Mouse (Mus musculus) retina, postnatal 1 day (tissue): ENCODE data around the gene Gin1.
"Not testable (repeated sequence)": the region's sequence is repeated elsewhere in the genome, so short reads cannot be mapped to it uniquely, and the experiment has no call there.

ENCODE experiments used
- DNase-seq: peaks from one replicate; pipeline ENCODE4 v3.0.0-alpha.2; 2012

Gin1 gene

DNA sequence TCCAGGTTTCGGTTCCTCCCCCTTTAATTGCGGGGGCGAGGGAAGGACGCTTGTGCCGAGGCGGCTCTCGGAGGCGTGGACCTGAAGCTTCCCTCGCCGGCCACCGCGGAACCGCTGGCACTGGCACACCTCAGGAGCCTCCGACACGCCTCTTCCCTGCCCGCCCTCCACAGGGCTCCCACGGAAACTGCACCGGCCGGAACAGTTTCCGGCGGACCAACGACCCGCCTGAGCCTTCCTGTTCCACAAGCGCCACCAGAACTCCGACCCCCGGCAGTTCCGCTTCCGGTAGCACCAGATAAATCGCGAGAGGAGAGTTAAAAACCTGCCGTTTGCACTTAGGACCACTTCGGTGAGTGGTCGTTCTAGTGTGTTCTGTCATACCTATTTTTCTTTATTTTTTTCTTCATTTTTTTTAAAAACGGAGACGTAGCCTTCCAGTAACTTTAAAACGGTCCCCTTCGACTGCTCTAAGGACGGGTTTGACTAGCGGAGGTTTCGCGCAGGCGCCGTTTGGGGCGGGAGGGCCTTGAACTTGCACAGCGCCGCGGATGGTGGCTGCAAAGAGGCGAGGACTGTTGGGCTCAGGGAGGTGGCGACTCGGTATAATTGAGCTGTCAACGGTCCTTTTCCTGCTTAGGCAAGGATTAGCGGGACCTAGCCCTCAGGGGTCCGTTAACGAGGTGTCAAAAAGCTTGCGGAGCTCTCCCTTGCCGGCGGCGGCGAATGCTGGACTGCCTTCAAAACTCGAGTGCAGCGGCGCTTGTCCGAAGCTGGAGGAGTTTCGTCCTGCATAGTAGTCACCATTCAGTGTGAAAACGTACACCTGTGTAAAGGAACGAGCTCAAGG, at the start of gene Gin1, which contains the start of gene Ppip5k2:
Gene Gin1, plus strand, starts transcription at position 269 of the 850 bp plus-strand sequence.
Gene Ppip5k2, minus strand, starts transcription at position 508 of the 850 bp plus-strand sequence.
- peak; percentile 98 for DNase-seq

GRCm38 (mm10) chr1:97726730-97727129, 43.2 kb upstream of the Gin1 start:
- DNase-seq = peak; percentile 6

DNA sequence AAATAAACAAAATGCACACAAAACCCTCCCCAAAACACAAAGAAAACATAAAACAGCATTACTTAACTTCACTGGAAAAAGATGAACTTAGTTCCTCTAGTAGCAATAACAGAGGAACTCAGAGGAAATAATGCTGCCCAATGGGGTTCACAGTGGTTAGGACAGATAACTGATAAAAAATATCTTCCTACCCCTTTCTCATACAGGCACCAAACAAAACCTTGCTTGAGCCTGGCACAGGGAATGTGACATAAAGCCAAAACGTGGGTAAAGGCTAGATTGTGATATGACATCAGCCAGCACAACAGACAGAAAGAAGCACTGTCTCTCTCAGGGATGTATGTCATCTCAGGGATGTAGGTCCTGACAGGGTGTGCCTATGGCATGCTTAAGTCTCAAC, 40.6 kb upstream of the Gin1 start:
- no peak for DNase-seq

DNA sequence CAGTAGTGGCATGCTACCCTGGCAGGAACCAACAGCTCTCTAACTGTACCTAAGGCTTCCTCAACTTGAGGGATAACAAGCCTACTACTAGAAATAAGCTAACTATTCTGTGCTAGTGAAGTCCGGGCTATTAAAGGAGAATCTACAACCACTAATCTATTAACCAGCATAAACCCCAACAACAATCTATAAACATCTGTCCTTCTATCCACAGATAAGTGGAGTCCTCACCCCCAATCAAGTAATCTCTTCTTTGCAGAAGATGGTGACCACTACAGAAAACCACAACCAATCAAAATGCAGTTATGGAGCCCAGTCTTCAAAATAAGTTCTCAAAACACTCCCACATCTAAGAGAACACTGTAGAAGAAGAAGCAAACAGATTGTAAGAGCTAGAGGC, 26.9 kb upstream of the Gin1 start:
- no peak for DNase-seq

DNA sequence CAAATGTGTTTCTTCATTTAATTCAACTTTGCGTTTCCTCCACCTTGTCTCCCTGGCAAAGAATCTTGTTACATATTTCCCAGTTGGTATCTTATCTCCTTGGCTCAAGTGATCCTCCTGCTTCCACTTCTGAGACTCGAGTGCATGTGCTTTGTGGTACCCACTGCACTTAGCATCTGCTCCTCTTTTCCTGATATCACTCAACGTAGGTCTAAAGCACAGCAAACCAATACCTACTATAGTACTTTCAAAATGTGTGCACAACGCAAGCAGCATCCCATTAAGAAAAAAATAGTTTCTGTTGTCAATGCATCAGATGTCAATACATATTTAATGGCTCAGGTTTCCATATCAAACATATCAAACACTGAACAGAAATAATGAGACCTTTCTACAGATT, 24.3 kb upstream of the Gin1 start:
- no peak for DNase-seq

DNA sequence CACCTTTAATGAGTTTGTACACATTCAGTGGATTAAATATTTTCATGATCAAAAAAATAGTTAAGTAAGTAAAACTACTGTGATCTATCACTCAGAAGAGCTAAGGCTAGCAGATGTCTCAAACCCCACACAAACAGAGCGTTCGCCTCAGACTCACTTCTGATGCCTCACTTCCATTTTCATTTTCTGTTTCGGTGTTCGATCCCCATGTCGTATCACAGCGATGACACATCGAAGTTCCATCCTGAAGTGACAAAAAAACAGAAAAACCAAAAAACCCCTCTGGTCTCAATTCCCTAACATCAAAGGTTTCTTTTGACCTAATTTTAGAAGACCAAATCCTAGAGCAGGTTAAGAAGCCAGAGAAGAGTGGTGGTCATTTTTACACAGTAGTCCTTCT, 23.7 kb upstream of the Gin1 start:
- no peak for DNase-seq

DNA sequence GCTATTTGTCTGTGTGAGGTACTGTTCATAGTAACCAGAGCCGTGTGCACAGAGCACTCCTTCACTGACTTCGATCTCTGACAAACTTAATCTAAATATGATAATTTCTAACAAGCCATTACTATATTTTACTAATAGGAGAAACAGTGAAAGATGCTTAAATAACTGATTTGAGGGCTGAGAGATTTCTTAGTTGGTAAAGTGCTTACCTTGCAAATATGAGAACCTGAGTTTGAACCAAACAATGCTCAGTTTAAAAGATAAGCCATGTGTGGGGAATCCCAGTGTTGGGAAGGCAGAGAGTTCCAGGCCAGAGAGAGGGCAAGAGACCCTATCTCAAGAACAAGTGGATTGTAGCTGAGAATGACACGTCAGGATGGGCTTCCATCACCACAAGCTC, 21.8 kb upstream of the Gin1 start:
- DNase-seq = no peak

DNA sequence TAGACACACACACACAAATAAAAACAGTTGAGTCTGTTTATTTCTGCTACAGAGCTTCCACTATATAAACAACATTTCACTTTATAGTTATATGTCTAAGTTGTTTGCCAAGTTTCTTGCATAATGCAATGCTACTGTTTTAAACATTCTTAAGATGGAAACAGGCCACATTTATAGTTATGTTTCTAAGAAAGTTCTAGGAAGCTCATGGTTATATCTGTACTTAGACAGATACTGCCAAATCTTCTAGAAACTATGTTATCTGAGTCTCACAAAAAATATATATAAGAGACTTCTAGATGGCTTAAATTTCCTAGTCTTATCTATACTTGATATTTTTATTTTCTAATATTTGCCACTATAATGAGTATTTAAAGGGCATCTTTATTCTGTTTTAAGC, 16.8 kb upstream of the Gin1 start:
- DNase-seq = no peak

GRCm38 (mm10) chr1:97754392-97754791, 15.6 kb upstream of the Gin1 start:
- DNase-seq = no peak

GRCm38 (mm10) chr1:97759841-97760240, 10.1 kb upstream of the Gin1 start:
- DNase-seq = no peak

DNA sequence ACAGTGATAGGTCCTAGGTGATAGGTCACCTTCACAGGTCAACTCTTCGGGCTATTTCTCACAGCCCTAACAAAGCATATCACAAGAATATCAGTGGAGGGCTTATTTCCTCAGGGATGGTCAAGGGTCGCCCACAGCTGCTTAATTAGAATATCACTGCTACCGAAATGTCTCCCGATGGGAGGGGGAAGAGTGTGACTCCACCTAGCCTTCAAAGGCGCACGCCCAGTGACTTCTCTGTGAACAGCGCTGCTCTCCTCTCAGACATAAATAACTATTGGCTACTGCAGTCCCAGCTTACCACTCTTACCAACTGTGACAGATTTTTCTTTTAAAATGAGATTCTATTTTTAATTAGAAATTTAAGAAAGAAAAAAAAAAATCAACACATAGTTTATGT, 9.4 kb upstream of the Gin1 start:
- DNase-seq = no peak

DNA sequence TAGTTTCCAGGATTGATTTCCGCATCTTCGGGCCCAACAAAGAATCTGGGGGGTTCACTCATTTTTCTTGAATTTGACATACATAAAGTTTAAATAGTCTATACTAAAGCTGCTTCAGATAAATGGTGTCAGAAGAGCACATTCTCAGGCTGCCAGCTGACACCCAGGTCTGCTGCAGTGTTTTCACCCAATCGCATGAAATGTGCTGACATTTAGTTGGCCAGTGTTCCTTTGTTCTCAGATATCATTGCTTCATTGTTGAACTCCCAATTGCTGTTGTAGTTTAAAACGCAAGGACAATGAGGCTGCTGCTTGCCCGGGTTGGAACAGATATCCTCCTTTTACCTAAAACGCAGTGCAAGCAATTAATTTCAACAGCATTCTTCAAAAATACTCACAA, 8.5 kb upstream of the Gin1 start:
- DNase-seq = no peak

DNA sequence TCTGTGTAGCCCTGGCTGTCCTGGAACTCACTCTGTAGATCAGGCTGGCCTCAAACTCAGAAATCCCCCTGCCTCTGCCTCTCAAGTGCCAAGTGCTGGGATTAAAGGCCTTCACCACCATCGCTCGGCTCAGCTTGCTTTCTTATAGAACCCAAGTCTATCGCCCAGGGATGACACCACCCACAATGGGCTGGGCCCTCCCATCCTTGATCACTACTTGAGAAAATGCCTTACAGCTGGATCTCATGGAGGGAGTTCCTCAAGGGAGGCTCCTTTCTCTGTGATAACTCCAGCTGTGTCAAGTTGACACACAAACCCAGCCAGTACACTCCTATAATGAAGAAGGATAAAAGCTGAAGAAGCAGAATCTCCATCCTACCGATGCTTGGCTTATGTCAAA, 4.3 kb upstream of the Gin1 start:
- DNase-seq = not testable (repeated sequence)

DNA sequence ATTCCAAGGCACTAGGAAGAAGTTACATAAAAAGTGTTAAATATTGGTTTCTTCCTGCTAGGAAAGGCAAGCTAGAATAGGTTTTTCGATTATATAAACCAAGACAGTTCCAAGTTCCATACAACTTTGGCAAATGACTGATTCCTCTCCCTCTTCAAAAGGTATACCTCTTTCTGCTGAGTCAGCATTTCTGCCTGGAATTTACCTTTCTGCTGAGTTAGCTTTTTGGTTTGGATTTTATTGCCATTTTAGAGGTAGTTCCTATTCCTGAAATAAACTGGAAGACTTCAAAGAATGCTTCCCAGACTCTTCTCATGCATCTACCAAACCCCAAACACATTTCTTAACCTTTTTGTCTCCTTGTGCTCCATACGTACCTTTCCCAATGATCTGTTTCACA, 1.9 kb upstream of the Gin1 start:
- no peak for DNase-seq

- DNase-seq = no peak
Measured at GRCm38 (mm10) chr1:97768906-97769293, 1.1 kb upstream of the Gin1 start.

DNA sequence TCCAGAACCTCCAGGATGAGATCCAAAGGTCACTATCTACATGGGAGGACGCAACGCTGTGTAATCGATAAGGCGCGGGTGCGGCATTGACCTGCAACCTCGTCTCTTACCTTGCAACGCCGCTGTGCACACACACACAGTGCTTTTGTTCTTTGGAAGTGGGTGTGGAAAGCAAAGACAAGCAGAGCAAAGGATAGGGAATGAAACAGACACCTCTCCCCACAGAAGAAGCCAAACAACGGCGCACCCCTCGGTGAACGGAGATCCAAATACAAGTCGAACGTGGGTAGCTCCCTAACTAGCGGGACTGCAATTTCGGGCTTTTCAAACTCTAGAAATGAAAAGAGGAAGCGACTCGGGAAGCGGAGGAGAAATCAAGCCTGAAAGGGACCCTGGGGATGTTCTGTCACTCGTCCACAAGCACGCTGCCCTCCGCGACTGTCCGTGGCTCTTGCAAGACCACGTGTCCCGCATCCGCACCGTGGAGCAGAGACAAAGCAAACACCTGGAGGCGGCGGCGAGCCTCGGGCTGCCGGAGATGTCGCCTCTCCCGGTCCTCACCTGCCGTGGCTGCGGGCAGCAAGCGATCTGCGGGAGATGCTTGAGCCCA, 573 bp upstream of the Gin1 start:
- peak; percentile 43 for DNase-seq

DNA sequence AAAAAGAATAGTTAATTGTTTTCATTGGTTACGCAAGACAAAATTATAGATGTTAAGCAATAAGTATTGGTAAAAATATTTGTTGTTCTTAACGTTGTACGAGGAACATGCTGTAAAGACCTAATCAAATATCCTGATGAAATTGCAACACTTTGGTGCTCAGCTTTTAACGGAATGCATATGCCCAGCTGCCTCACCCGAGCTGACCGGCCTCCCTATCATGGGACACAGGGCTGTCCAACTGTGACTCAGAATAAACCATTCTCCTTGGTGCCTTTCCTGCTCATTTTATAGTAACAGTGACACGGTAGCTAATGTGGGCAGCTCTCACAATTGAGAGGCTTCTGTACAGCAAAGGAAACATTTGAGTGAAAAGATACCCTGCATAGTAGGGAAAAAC, 1.1 kb downstream of the Gin1 start:
- DNase-seq = no peak

DNA sequence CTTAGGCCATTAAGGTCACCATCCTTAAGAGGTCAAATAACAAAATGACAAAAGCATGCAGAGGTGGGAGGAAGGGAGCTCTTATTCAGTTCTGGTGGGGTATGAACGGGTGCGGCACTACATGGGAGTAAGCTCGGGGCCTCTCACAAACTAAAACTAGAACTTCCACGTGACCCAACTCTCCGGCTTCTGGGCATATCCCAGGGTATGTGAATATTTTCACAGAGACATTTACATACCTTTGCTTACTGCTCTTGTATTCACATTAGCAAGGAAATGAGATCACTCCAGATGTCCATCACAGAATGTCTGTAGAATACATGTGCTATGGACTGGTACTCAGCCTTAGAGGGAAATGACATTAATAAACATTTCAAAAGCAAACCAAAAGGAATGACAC, 1.8 kb downstream of the Gin1 start:
- no peak for DNase-seq

GRCm38 (mm10) chr1:97773362-97773761, 3.4 kb downstream of the Gin1 start:
- DNase-seq = no peak

DNA sequence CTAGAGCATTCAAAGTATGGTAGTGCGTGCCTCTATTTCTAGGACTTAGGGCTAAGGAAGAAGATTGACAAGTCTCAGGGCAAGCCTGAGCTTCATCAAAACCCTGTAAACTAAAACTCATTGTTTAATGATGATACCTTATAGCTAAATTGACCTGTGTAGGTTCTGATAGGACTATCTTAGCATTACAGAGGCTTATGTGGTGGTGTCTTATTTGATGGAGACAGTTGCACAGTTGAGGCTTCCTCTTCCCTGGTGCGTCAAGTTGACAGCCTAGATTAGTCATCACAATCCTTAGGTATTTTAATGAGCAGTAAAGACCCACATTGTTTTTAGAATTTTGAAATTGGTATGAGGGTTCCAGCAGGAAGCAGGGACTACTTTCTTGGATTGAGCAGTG, 4.0 kb downstream of the Gin1 start:
- no peak for DNase-seq

DNA sequence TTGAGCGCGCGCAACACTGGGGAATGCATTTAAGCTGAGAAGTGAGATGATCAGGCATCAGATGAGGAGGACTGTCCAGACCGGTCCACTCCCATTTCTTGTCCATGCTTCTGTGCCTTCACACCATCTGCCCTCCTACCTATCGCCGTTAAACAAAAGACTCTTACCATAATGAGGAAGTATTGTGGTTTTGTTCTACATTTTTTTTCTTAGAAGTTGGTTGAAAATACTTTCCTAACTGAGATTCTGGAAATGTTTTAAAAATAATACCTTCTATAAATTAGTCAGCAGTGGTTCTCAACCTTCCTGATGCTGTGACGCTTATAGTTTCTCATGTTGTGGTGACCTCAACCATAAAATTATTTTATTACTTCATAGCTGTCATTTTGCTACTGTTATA, 11.7 kb downstream of the Gin1 start:
- DNase-seq = no peak

GRCm38 (mm10) chr1:97784928-97785327, 15.0 kb downstream of the Gin1 start:
- DNase-seq = no peak

DNA sequence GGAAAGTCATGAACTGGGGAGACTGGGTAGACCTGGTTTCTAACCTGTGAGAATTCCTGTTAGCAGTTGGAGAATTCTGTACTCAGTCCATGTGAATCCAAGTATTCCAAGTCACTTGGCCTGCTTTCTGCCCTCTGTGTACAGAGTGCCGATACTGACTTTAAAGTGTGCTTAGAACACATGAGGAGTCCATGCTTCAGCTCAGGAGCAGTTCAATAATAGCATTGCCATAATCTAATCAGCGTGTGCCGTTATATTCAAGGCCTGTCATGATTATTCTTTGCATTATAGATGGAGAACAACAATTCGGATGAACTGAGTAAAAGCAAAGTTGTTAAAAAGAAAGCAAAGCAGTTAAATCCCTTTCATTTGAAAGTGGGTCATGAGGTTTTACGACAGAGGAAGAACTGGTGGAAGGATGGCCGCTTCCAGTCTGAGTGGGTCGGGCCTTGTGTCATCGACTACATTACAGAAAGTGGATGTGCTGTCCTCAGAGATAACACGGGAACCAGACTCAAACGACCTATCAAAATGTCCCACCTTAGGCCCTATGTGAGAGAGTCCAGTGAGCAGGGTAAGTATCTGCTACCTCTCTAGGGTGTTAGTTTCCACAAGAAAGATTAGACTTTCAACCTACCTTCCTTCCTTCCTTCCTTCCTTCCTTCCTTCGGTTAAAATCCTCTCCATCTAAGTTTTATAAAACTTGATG, 15.9 kb downstream of the Gin1 start:
- DNase-seq = no peak

DNA sequence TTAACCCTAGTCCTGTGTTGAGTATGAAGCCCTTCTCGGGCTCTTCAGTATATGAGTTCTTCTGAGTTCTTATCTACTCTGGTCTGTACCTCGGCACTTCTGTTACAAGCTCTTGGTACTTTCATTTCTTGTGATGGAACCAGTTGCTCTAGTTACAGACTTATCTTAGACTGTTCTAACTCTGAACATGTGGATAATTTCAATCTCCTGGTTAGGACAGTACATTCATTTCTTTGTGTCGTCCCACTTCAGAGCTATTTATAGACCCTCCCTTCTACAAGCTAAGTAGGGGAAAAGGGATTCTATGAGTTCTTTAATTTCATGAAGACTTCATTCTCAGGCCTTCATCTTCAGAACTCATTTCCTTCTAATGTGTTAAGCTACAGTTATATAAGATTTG, 17.7 kb downstream of the Gin1 start:
- DNase-seq = no peak
